Mouse (Mus musculus) fibroblast of lung, adult 2 months (primary cell): ENCODE results near the gene 5730596B20Rik.

Source experiments
- DNase-seq: peaks from one replicate; pipeline ENCODE4 v3.0.0-alpha.2; 2011; ENCODE audit warnings: low read depth

The 5730596B20Rik gene

GRCm38 (mm10) chr6:52213119-52213986 lies 36.1 kb downstream of the 5730596B20Rik start, which contains the start of the genes Hoxa3 and Gm28308:
Gene Hoxa3, minus strand, starts transcription at chr6:52213336.
Gene Gm28308, minus strand, starts transcription at chr6:52213339.
- DNase-seq = no peak

- DNase-seq = no peak
Observed at GRCm38 (mm10) chr6:52214271-52214670, 37.0 kb downstream of the 5730596B20Rik start.

GRCm38 (mm10) chr6:52215070-52215469 lies 37.8 kb downstream of the 5730596B20Rik start:
- no peak for DNase-seq

- DNase-seq = no peak
Observed at GRCm38 (mm10) chr6:52215771-52216535, 38.7 kb downstream of the 5730596B20Rik start.

- no peak for DNase-seq
Observed at GRCm38 (mm10) chr6:52216691-52217458, 39.6 kb downstream of the 5730596B20Rik start.

- no peak for DNase-seq
Observed at GRCm38 (mm10) chr6:52217459-52217768, 40.1 kb downstream of the 5730596B20Rik start.

GRCm38 (mm10) chr6:52217895-52218642 lies 40.8 kb downstream of the 5730596B20Rik start:
- DNase-seq = no peak

- no peak for DNase-seq
Observed at GRCm38 (mm10) chr6:52218643-52219215, 41.4 kb downstream of the 5730596B20Rik start.

GRCm38 (mm10) chr6:52219234-52219942 lies 42.1 kb downstream of the 5730596B20Rik start:
- DNase-seq = no peak

GRCm38 (mm10) chr6:52220003-52220864 lies 42.9 kb downstream of the 5730596B20Rik start:
- DNase-seq = no peak

GRCm38 (mm10) chr6:52220865-52221310 lies 43.6 kb downstream of the 5730596B20Rik start:
- DNase-seq = no peak

GRCm38 (mm10) chr6:52221337-52221992 lies 44.2 kb downstream of the 5730596B20Rik start, which contains the start of gene Hoxa7:
Gene Hoxa7, minus strand, starts transcription at chr6:52221854.
- DNase-seq = peak; percentile 59

GRCm38 (mm10) chr6:52221993-52222685 lies 44.8 kb downstream of the 5730596B20Rik start:
- no peak for DNase-seq

- DNase-seq = no peak
Observed at GRCm38 (mm10) chr6:52222729-52223128, 45.4 kb downstream of the 5730596B20Rik start.

GRCm38 (mm10) chr6:52223939-52224760 lies 46.9 kb downstream of the 5730596B20Rik start:
- DNase-seq = no peak

GRCm38 (mm10) chr6:52224895-52225611 lies 47.8 kb downstream of the 5730596B20Rik start:
- DNase-seq = no peak
